Mouse (Mus musculus): ENCODE measurements around the gene Eif3l. TPM values are rescaled to one million over a fixed set of nuclear protein-coding genes. Genes with fewer than 3 reads are reported as not detected.

Eif3l gene
- polyA plus RNA-seq, 1 experiment: 112 TPM

- Histone ChIP-seq H3K27ac (ENCODE audit: control insufficient read depth, insufficient read depth, low read depth, low read length, poor library complexity) (no peak overlapping the region), H3K4me3 (replicated peaks; ENCODE audit: control insufficient read depth, low read depth, low read length) (no peak overlapping the region), H3K4me1 (ENCODE audit: control insufficient read depth, insufficient read depth, low read length) (peaks cover 2% of the 10 kb centered on the region; the same call in 1 of the 2 replicates)
- TF ChIP-seq CTCF (IDR thresholded peaks at IDR 0.05; ENCODE audit: control insufficient read depth, insufficient read depth, low read length) (no peak), POLR2A (IDR thresholded peaks at IDR 0.05; ENCODE audit: borderline replicate concordance, control insufficient read depth, low read depth, low read length) (no peak)
- 80% methylated on average over 3 of the region's 3 CpGs for WGBS
These were observed 6.6 kb upstream of the Eif3l start for GRCm38 (mm10) chr15:79068416-79068815.

GRCm38 (mm10) chr15:79071117-79072039 is 3.6 kb upstream of the Eif3l start:
- TF ChIP-seq CTCF (IDR thresholded peaks at IDR 0.05; ENCODE audit: control insufficient read depth, insufficient read depth, low read length) (peak; percentile 57), POLR2A (IDR thresholded peaks at IDR 0.05; ENCODE audit: borderline replicate concordance, control insufficient read depth, low read depth, low read length) (no peak)
- H3K4me1 ChIP-seq (ENCODE audit: control insufficient read depth, insufficient read depth, low read length): no peaks in the 10 kb centered on the region; the same call in 1 of the 2 replicates
- 62% methylated on average over 5 of the region's 5 CpGs for WGBS
- H3K27ac ChIP-seq (ENCODE audit: control insufficient read depth, insufficient read depth, low read depth, low read length, poor library complexity): no peak overlapping the region
- no peak overlapping the region for H3K4me3 ChIP-seq (replicated peaks; ENCODE audit: control insufficient read depth, low read depth, low read length)

DNA sequence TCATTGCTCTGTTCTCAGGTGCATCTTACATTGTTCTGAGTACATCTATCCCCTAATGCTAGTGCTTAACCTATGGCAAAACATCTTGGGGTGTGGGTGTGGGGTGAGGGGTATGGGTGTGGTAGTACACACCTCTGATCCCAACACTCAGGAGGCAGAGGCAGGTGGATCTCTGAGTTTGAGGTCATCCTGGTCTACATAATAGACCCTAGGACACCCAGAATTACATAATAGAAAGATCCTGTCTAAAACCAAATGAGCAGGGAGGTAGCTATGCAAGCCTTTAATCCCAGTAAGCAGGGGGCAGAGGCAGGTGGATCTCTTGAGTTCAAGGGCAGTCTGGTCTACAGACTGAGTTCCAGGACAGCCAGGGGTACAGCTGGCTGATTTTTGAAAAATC is 1.2 kb upstream of the Eif3l start:
- Histone ChIP-seq H3K4me3 (replicated peaks; ENCODE audit: control insufficient read depth, low read depth, low read length) (no peak overlapping the region), H3K27ac (ENCODE audit: control insufficient read depth, insufficient read depth, low read depth, low read length, poor library complexity) (no peak overlapping the region), H3K4me1 (ENCODE audit: control insufficient read depth, insufficient read depth, low read length) (no peaks in the 10 kb centered on the region; the same call in 1 of the 2 replicates)
- TF ChIP-seq POLR2A (IDR thresholded peaks at IDR 0.05; ENCODE audit: borderline replicate concordance, control insufficient read depth, low read depth, low read length): no peak
- no peak for TF ChIP-seq CTCF (IDR thresholded peaks at IDR 0.05; ENCODE audit: control insufficient read depth, insufficient read depth, low read length)

DNA sequence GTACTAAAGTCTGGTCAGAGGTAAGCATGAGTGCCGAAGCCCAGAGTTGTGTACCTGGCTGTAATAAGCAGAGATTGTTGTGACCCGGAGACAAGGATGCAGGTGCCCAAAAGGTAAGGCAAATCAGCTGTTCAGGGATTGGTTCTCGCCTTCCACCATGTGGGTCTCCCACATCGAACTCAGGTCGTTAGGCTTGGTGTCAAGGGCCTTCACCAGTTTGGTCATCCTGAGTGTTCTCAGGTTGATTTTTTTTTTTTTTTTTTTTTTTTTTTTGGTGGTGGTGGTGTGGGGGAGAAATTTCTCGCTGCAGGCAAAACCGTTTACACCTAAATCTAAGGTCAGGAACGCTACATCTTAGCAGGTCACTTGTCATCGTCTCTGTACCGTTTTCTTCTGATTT is 533 bp upstream of the Eif3l start:
- no peak overlapping the region for H3K27ac ChIP-seq (ENCODE audit: control insufficient read depth, insufficient read depth, low read depth, low read length, poor library complexity)
- 34% methylated on average over 10 of the region's 10 CpGs for WGBS
- H3K4me1 ChIP-seq (ENCODE audit: control insufficient read depth, insufficient read depth, low read length): no peaks in the 10 kb centered on the region; the same call in 1 of the 2 replicates
- no peak overlapping the region for H3K4me3 ChIP-seq (replicated peaks; ENCODE audit: control insufficient read depth, low read depth, low read length)
- TF ChIP-seq CTCF (IDR thresholded peaks at IDR 0.05; ENCODE audit: control insufficient read depth, insufficient read depth, low read length): no peak

- no peaks in the 10 kb centered on the region; the same call in 1 of the 2 replicates for H3K4me1 ChIP-seq (ENCODE audit: control insufficient read depth, insufficient read depth, low read length)
- H3K27ac ChIP-seq (ENCODE audit: control insufficient read depth, insufficient read depth, low read depth, low read length, poor library complexity): 0 out of 2 replicates have a peak overlapping the region, but pooled peaks have one; percentile 9
- 26% methylated on average over 15 of the region's 15 CpGs for WGBS
- H3K4me3 ChIP-seq (replicated peaks; ENCODE audit: control insufficient read depth, low read depth, low read length): peak overlapping the region; percentile 93
- TF ChIP-seq POLR2A (IDR thresholded peaks at IDR 0.05; ENCODE audit: borderline replicate concordance, control insufficient read depth, low read depth, low read length): no peak
- no peak for TF ChIP-seq CTCF (IDR thresholded peaks at IDR 0.05; ENCODE audit: control insufficient read depth, insufficient read depth, low read length)
These were observed 833 bp downstream of the Eif3l start for GRCm38 (mm10) chr15:79075658-79076365.

- TF ChIP-seq CTCF (IDR thresholded peaks at IDR 0.05; ENCODE audit: control insufficient read depth, insufficient read depth, low read length) (no peak), POLR2A (IDR thresholded peaks at IDR 0.05; ENCODE audit: borderline replicate concordance, control insufficient read depth, low read depth, low read length) (no peak)
- no peaks in the 10 kb centered on the region; the same call in 1 of the 2 replicates for H3K4me1 ChIP-seq (ENCODE audit: control insufficient read depth, insufficient read depth, low read length)
- no peak overlapping the region for H3K4me3 ChIP-seq (replicated peaks; ENCODE audit: control insufficient read depth, low read depth, low read length)
- H3K27ac ChIP-seq (ENCODE audit: control insufficient read depth, insufficient read depth, low read depth, low read length, poor library complexity): no peak overlapping the region
- WGBS: 95% methylated on average over 7 of the region's 7 CpGs
These were observed 4.6 kb downstream of the Eif3l start for GRCm38 (mm10) chr15:79079567-79079966.

GRCm38 (mm10) chr15:79092284-79092683 is 17.3 kb downstream of the Eif3l start:
- 87% methylated on average over 6 of the region's 6 CpGs for WGBS

More at GRCm38 (mm10) chr15:79092284-79092683, 17.3 kb downstream of the Eif3l start:
- TF ChIP-seq POLR2A (IDR thresholded peaks at IDR 0.05; ENCODE audit: borderline replicate concordance, control insufficient read depth, low read depth, low read length) (no peak), CTCF (IDR thresholded peaks at IDR 0.05; ENCODE audit: control insufficient read depth, insufficient read depth, low read length) (no peak)
- Histone ChIP-seq H3K4me1 (ENCODE audit: control insufficient read depth, insufficient read depth, low read length) (no peaks in the 10 kb centered on the region), H3K4me3 (replicated peaks; ENCODE audit: control insufficient read depth, low read depth, low read length) (no peak overlapping the region), H3K27ac (ENCODE audit: control insufficient read depth, insufficient read depth, low read depth, low read length, poor library complexity) (no peak overlapping the region)

Data from bone marrow, adult 2 months (tissue).